Mouse (Mus musculus) small intestine, adult 2 months (tissue): ENCODE results near the gene Reps2. TPM values are rescaled to one million over a fixed set of nuclear protein-coding genes. Genes with fewer than 3 reads are reported as not detected.

Experiments used
- H3K27ac ChIP-seq: fragments of 200-500 bp; 2 replicates; pipeline ENCODE4 v1.5.1; 2012; ENCODE audit warnings: low read depth, low read length, control low read depth, inconsistent platforms; ENCODE audit not compliant: insufficient read depth
- H3K27me3 ChIP-seq: fragments of 200-500 bp; 2 replicates; pipeline ENCODE4 v1.6.1; 2012; ENCODE audit warnings: mild to moderate bottlenecking, moderate library complexity, low read length, inconsistent platforms; ENCODE audit not compliant: control insufficient read depth, insufficient read depth
- H3K36me3 ChIP-seq: fragments of 200-500 bp; 2 replicates; pipeline ENCODE4 v1.6.1; 2012; ENCODE audit warnings: mild to moderate bottlenecking, low read length, control low read depth, inconsistent platforms; ENCODE audit not compliant: control insufficient read depth, insufficient read depth
- H3K4me1 ChIP-seq: fragments of 200-500 bp; 2 replicates; pipeline ENCODE4 v1.6.1; 2012; ENCODE audit warnings: low read length, inconsistent platforms, mixed read lengths; ENCODE audit not compliant: control insufficient read depth, insufficient read depth, insufficient read length
- H3K4me3 ChIP-seq: fragments of 200-500 bp; 2 replicates; pipeline ENCODE4 v1.5.1; 2012; ENCODE audit warnings: low read depth, mild to moderate bottlenecking, control low read depth, inconsistent platforms, low read length, moderate library complexity
- CTCF ChIP-seq: fragments of 200-500 bp; IDR thresholded peaks from 2 replicates; pipeline ENCODE4 v1.5.1; 2012; ENCODE audit warnings: low read depth, mild to moderate bottlenecking, control low read depth, inconsistent platforms, low read length, moderate library complexity, mixed read lengths; ENCODE audit not compliant: insufficient replicate concordance, insufficient read length; ENCODE audit errors: extremely low read depth
- POLR2A ChIP-seq: fragments of 200-500 bp; IDR thresholded peaks from 2 replicates; pipeline ENCODE4 v1.6.1; 2012; ENCODE audit warnings: low read depth, mild to moderate bottlenecking, control low read depth, inconsistent platforms, low read length, moderate library complexity
- WGBS: fragments of 180-500 bp; shearing (Covaris S2); methylation state at CpG from one replicate; pipeline ENCODE4 v1.1.7; 2018; 5-methylcytosine and 5-hydroxymethylcytosine counted together
- polyA plus RNA-seq: library from polyadenylated mRNA; depleted of rRNA; stranded (reverse); fragments of >200 nt; gene quantifications from 2 replicates; pipeline ENCODE4 v1.2.3, GENCODE M21; 2012

Reps2 gene
- polyA plus RNA-seq, 1 experiment = 2.6 TPM

GRCm38 (mm10) chrX:162621194-162622090 lies 22.0 kb downstream of the Reps2 start:
- WGBS = 73% methylated on average over 5 of the region's 5 CpGs
- no peak overlapping the region for H3K27ac ChIP-seq
- TF ChIP-seq CTCF (no peak), POLR2A (no peak)
- H3K36me3 ChIP-seq = no peaks in the 10 kb centered on the region
- peaks cover 2% of the 10 kb centered on the region; the same call in 1 of the 2 replicates for H3K4me1 ChIP-seq
- H3K27me3 ChIP-seq = no peaks in the 10 kb centered on the region
- no peak overlapping the region for H3K4me3 ChIP-seq

DNA sequence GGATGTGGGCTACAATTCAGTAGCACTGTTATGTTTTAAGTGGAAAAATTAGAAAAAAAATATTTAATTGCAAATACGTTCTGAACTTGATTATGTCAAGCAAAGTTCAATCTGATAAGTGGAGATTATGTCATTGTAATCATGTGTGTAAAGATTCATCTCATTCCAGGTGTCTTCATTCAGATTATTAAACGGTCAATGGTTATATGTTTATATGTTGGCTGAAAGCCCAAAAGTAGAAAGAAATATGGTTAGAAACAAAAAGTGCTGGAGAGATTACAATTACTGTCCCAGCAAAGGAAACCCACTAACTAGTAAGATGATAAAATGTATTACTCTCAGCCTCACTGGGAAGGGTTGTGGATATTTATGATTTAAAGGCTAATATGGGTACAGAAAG lies 23.7 kb downstream of the Reps2 start:
- 27% methylated on average over 2 of the region's 2 CpGs for WGBS
- Histone ChIP-seq H3K4me3 (no peak overlapping the region), H3K27ac (no peak overlapping the region), H3K36me3 (no peaks in the 10 kb centered on the region), H3K27me3 (no peaks in the 10 kb centered on the region), H3K4me1 (peaks cover 2% of the 10 kb centered on the region; the same call in 1 of the 2 replicates)
- no peak for TF ChIP-seq POLR2A
- TF ChIP-seq CTCF = no peak

GRCm38 (mm10) chrX:162618547-162618946 lies 24.9 kb downstream of the Reps2 start:
- WGBS = 90% methylated on average over 3 of the region's 3 CpGs
- Histone ChIP-seq H3K4me3 (no peak overlapping the region), H3K27ac (no peak overlapping the region)

DNA sequence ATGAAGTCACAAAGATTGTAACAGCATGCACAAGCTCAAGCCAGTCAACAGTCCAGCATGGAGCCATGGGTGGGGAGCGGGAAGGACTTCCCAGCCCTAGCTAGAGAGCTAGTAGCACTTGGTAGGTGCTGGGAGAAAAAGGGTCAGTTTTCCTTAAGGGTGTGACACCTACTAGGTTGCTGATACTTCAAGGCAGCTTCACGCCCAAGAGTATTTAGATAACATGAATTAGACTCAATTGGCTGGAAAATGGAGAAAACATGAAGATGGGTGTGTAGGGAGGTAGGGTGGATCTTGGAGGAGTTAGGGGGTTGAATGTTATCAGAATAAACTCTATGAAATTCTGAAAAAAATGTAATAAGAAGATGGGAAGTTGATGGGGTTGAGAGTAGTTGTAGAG lies 37.3 kb downstream of the Reps2 start:
- Histone ChIP-seq H3K4me3 (no peak overlapping the region), H3K27ac (no peak overlapping the region), H3K4me1 (no peaks in the 10 kb centered on the region), H3K27me3 (no peaks in the 10 kb centered on the region), H3K36me3 (no peaks in the 10 kb centered on the region)
- 70% methylated on average over 2 of the region's 2 CpGs for WGBS
- TF ChIP-seq CTCF (no peak), POLR2A (no peak)

More at GRCm38 (mm10) chrX:162618547-162618946, 24.9 kb downstream of the Reps2 start:
- H3K4me1 ChIP-seq = peaks cover 2% of the 10 kb centered on the region; the same call in 1 of the 2 replicates
- H3K27me3 ChIP-seq = no peaks in the 10 kb centered on the region
- TF ChIP-seq CTCF (no peak), POLR2A (no peak)
- no peaks in the 10 kb centered on the region for H3K36me3 ChIP-seq

- 73% methylated on average over 3 of the region's 3 CpGs for WGBS
- no peaks in the 10 kb centered on the region for H3K4me1 ChIP-seq
These were observed 43.8 kb downstream of the Reps2 start for GRCm38 (mm10) chrX:162599666-162600065.

GRCm38 (mm10) chrX:162591005-162591801 lies 52.2 kb downstream of the Reps2 start:
- TF ChIP-seq CTCF = no peak
- no peak for TF ChIP-seq POLR2A
- H3K27ac ChIP-seq = no peak overlapping the region
- no peaks in the 10 kb centered on the region for H3K4me1 ChIP-seq
- no peaks in the 10 kb centered on the region for H3K27me3 ChIP-seq
- no peak overlapping the region for H3K4me3 ChIP-seq
- no peaks in the 10 kb centered on the region for H3K36me3 ChIP-seq
- 36% methylated on average over 8 of the region's 8 CpGs for WGBS

More at GRCm38 (mm10) chrX:162599666-162600065, 43.8 kb downstream of the Reps2 start:
- Histone ChIP-seq H3K36me3 (no peaks in the 10 kb centered on the region), H3K4me3 (no peak overlapping the region), H3K27ac (no peak overlapping the region), H3K27me3 (no peaks in the 10 kb centered on the region)
- TF ChIP-seq CTCF = no peak
- TF ChIP-seq POLR2A = no peak
